Mouse (Mus musculus) midbrain, embryonic 14.5 days (tissue): ENCODE data around the gene Hdac4. TPM values are rescaled to one million over a fixed set of nuclear protein-coding genes. Genes with fewer than 3 reads are reported as not detected.
A peak's percentile ranks its signal among the peaks of the same experiment; 100 is the strongest.

Source experiments
- ATAC-seq: fragments of 200-750 bp; cut with Nextera tagmentation; 2 replicates; pipeline ENCODE4 v1.8.0; 2017; ENCODE audit warnings: moderate number of reproducible peaks, moderate library complexity; ENCODE audit not compliant: low FRiP score, low TSS enrichment
- DNase-seq: peaks from one replicate; pipeline ENCODE4 v3.0.0-alpha.2; 2015
- H3K27ac ChIP-seq: fragments of 300-500 bp; sonication (generic); replicated peaks from 2 replicates; pipeline ENCODE4 v1.5.1; 2014; ENCODE audit warnings: mild to moderate bottlenecking, low read depth, low read length, moderate library complexity
- H3K27me3 ChIP-seq: fragments of 300-500 bp; sonication (generic); 2 replicates; pipeline ENCODE4 v1.6.1; 2014; ENCODE audit warnings: low read length, control low read depth, mixed read lengths; ENCODE audit not compliant: control insufficient read depth, insufficient read depth
- H3K36me3 ChIP-seq: fragments of 300-500 bp; sonication (generic); 2 replicates; pipeline ENCODE4 v1.6.1; 2014; ENCODE audit warnings: low read length, control low read depth; ENCODE audit not compliant: control insufficient read depth, insufficient read depth
- H3K4me1 ChIP-seq: fragments of 300-500 bp; sonication (generic); 2 replicates; pipeline ENCODE4 v1.6.1; 2014; ENCODE audit warnings: mild to moderate bottlenecking, antibody characterized with exemption, low read length, control low read depth; ENCODE audit not compliant: control insufficient read depth, insufficient read depth
- H3K4me2 ChIP-seq: fragments of 300-500 bp; sonication (generic); 2 replicates; pipeline ENCODE4 v1.6.1; 2014; ENCODE audit warnings: mild to moderate bottlenecking, low read length, moderate library complexity
- H3K4me3 ChIP-seq: fragments of 300-500 bp; sonication (generic); replicated peaks from 2 replicates; pipeline ENCODE4 v1.5.1; 2014; ENCODE audit warnings: low read depth, low read length
- H3K9ac ChIP-seq: fragments of 300-500 bp; sonication (generic); replicated peaks from 2 replicates; pipeline ENCODE4 v1.6.1; 2014; ENCODE audit warnings: mild to moderate bottlenecking, low read length, moderate library complexity
- H3K9me3 ChIP-seq: fragments of 300-500 bp; sonication (generic); 2 replicates; pipeline ENCODE4 v1.6.1; 2016; ENCODE audit warnings: low read length, control low read depth, mixed read lengths; ENCODE audit not compliant: control insufficient read depth
- WGBS: fragments of 180-500 bp; shearing (Covaris S2); extraction: QIAGEN DNeasy Blood & Tissue Kit; methylation state at CpG from one replicate; pipeline ENCODE4 v1.1.7; 2014; 5-methylcytosine and 5-hydroxymethylcytosine counted together
- polyA plus RNA-seq: library from polyadenylated mRNA; unstranded; fragments of >200 nt; fragmentation: Nextera tagmentation; extraction: Ambion mirVana; gene quantifications from 2 replicates; pipeline ENCODE4 v1.2.1, GENCODE M21; 2014

Hdac4 gene
- 22.7 and 27.0 TPM in 2 replicates for polyA plus RNA-seq

GRCm38 (mm10) chr1:92195360-92196149 is at the start of gene Hdac4:
TSS of gene Hdac4 (minus strand) at chr1:92195699.
- Histone ChIP-seq H3K9ac (no peak within 1 kb of the TSS), H3K9me3 (no peaks in the 10 kb centered on the region), H3K27me3 (no peaks in the 10 kb centered on the region), H3K36me3 (no peaks in the 10 kb centered on the region), H3K27ac (no peak within 1 kb of the TSS), H3K4me2 (no peak within 1 kb of the TSS), H3K4me3 (no peak within 1 kb of the TSS), H3K4me1 (no peaks in the 10 kb centered on the region)
- 58% methylated on average over 13 of the region's 13 CpGs for WGBS
- peak; percentile 42 for DNase-seq
- no peak for ATAC-seq

GRCm38 (mm10) chr1:92243549-92243948 is 48.0 kb upstream of the Hdac4 start:
- H3K9me3 ChIP-seq: no peaks in the 10 kb centered on the region
- DNase-seq (no peak), ATAC-seq (no peak)
- 93% methylated on average over 8 of the region's 8 CpGs for whole genome bisulfite sequencing
- H3K36me3 ChIP-seq: no peaks in the 10 kb centered on the region
- H3K4me3 ChIP-seq: no peak overlapping the region
- no peak overlapping the region for H3K27ac ChIP-seq
- peaks cover 6% of the 10 kb centered on the region; the same call in 1 of the 2 replicates for H3K4me1 ChIP-seq
- no peak overlapping the region for H3K9ac ChIP-seq
- H3K4me2 ChIP-seq: no peak overlapping the region
- H3K27me3 ChIP-seq: no peaks in the 10 kb centered on the region

- no peak overlapping the region for H3K9ac ChIP-seq
- H3K4me2 ChIP-seq: no peak overlapping the region
- H3K4me3 ChIP-seq: no peak overlapping the region
- no peaks in the 10 kb centered on the region for H3K27me3 ChIP-seq
- DNase-seq (no peak), ATAC-seq (no peak)
- H3K27ac ChIP-seq: no peak overlapping the region
- 68% methylated on average over 4 of the region's 4 CpGs for WGBS
- no peaks in the 10 kb centered on the region for H3K9me3 ChIP-seq
- H3K4me1 ChIP-seq: peaks cover 6% of the 10 kb centered on the region; the same call in 1 of the 2 replicates
- no peaks in the 10 kb centered on the region for H3K36me3 ChIP-seq
Observed at GRCm38 (mm10) chr1:92240072-92240471, 44.6 kb upstream of the Hdac4 start.

DNA sequence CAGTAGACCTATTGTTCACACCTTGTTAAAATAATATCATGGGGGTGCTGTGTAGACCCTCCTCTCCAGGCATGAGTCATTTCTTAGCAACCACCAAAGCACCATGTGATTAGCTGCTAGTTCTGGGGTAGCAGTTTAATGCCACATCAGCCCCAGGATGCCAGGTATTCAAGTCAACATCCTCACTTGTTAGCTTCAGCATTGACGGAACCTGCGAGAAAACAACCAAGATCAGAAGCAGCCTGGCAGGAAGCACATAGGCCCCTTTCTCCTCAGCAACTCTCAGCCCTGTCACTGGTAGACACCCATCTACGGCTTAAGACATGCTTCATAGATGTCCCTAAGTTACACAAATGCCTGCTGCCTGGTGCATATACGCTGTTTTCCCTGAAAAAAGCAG is 40.1 kb upstream of the Hdac4 start:
- Histone ChIP-seq H3K36me3 (no peaks in the 10 kb centered on the region), H3K4me3 (no peak overlapping the region)

GRCm38 (mm10) chr1:92225297-92225696 is 29.8 kb upstream of the Hdac4 start:
- Histone ChIP-seq H3K27me3 (peaks cover 6% of the 10 kb centered on the region; the same call in 1 of the 2 replicates), H3K4me2 (no peak overlapping the region), H3K36me3 (no peaks in the 10 kb centered on the region), H3K27ac (no peak overlapping the region), H3K9ac (no peak overlapping the region), H3K4me1 (peaks cover 17% of the 10 kb centered on the region), H3K9me3 (no peaks in the 10 kb centered on the region), H3K4me3 (no peak overlapping the region)
- DNase-seq (no peak), ATAC-seq (no peak)
- WGBS: 89% methylated on average over 2 of the region's 2 CpGs

More for the DNA sequence above, 40.1 kb upstream of the Hdac4 start:
- WGBS: 90% methylated on average over 4 of the region's 4 CpGs
- no peaks in the 10 kb centered on the region for H3K27me3 ChIP-seq
- no peak for ATAC-seq
- H3K4me2 ChIP-seq: no peak overlapping the region
- no peaks in the 10 kb centered on the region for H3K4me1 ChIP-seq
- H3K9me3 ChIP-seq: no peaks in the 10 kb centered on the region
- no peak overlapping the region for H3K9ac ChIP-seq
- H3K27ac ChIP-seq: no peak overlapping the region
- DNase-seq: no peak

GRCm38 (mm10) chr1:92223956-92224891 is 28.7 kb upstream of the Hdac4 start:
- H3K4me3 ChIP-seq: no peak overlapping the region
- DNase-seq (peak; percentile 82), ATAC-seq (peak; percentile 82)
- no peak overlapping the region; the same call in 1 of the 2 replicates for H3K9ac ChIP-seq
- peak overlapping the region; percentile 27; the same call in 1 of the 2 replicates for H3K4me2 ChIP-seq
- WGBS: 2% methylated on average over 17 of the region's 17 CpGs
- peak overlapping the region; percentile 76 for H3K27ac ChIP-seq
- peaks cover 6% of the 10 kb centered on the region; the same call in 1 of the 2 replicates for H3K27me3 ChIP-seq
- no peaks in the 10 kb centered on the region for H3K9me3 ChIP-seq
- H3K36me3 ChIP-seq: no peaks in the 10 kb centered on the region
- peaks cover 17% of the 10 kb centered on the region for H3K4me1 ChIP-seq

DNA sequence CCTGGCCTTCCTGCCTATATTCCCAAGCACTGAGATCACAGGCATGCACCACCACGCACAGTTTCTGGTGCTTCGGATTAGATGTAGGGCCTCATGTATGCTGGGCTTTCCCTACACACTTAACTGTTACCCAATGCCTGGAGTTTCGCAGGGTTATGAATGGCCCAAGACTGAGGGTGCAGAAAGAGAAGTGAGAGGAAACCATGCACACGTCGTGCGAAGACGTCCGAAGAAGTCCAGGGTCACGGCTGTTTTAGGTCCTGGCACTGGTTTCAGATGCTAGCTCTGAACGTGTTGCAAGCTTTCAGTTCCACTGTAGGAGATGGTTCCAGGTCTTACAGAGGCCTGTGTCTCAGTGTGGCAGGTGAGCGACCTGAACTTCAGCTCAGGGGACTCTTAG is 21.2 kb upstream of the Hdac4 start:
- ATAC-seq: no peak
- DNase-seq: no peak
- Histone ChIP-seq H3K9me3 (peaks cover 2% of the 10 kb centered on the region; the same call in 1 of the 2 replicates), H3K4me1 (peaks cover 12% of the 10 kb centered on the region), H3K27me3 (no peaks in the 10 kb centered on the region), H3K36me3 (no peaks in the 10 kb centered on the region), H3K27ac (no peak overlapping the region), H3K4me2 (no peak overlapping the region), H3K4me3 (no peak overlapping the region), H3K9ac (no peak overlapping the region)
- 89% methylated on average over 11 of the region's 11 CpGs for WGBS

DNA sequence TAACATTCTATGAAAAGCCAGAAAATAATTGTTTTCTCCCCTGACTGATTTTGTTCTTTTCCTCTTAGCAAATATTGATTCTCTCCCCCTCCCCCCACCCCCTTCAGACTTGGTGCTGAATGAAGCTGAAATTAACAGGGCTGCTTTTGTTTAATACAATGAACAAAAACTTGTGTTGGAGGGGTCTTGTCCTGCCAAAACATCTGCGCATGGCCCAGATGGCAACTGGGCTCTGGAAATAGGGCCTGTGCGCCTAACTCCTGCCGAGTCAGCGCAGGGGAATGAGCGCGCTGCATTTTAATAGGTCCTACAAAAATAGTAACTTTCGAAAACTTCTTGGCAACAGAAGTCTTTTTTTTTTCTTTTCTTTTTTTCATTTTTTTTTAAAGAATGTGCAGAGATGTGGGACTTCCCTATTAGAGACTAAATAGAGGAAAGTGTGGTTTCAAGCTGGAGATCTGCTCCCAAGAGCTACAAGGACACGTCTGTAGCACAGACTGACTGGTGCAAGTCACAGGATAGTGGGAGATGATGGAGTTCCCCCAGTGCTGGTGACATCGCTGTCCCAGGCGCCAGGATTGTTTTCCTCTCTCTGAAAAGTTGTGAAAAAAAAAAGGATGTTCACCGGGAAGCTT is 20.6 kb upstream of the Hdac4 start:
- 72% methylated on average over 11 of the region's 11 CpGs for WGBS
- Histone ChIP-seq H3K27ac (no peak overlapping the region), H3K4me2 (no peak overlapping the region), H3K9ac (no peak overlapping the region), H3K4me3 (no peak overlapping the region), H3K4me1 (peaks cover 14% of the 10 kb centered on the region), H3K36me3 (no peaks in the 10 kb centered on the region), H3K9me3 (peaks cover 2% of the 10 kb centered on the region; the same call in 1 of the 2 replicates), H3K27me3 (no peaks in the 10 kb centered on the region)
- DNase-seq: no peak
- ATAC-seq: no peak
